Comparison of ENCODE assay signal across 9 mouse cellular contexts in the genomic region with DNA sequence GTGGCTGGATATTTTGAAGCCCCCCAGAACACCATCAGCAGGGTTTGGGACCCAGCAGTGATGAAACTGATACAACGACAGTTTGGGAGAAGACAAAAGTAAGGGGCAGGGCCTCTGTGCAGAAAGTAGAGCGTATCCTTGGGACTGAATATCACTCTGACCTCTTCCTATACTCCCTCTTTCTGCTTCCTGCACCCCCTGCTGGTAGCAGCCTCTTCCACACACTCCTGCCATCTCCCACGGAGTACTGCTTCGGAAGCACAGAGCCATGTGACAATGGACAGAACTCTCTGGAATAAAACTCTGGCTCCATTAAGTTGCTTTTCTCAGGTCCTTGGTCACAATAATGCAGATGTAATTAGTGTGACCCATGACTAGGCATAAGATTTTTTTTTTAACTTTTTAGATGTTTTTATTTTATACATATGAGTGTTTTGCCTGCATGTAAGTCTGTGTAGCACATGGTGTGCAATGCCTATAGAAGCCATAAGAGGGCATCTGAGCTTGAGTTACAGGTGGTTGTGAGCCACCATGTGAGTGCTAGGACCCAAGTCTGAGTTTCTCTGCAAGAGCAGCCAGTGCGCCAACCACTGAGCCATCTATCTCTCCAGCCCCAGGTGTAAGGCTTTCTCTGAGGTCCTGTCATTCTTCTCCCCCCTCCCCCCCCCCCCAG.
A peak's percentile ranks its signal among the peaks of the same experiment; 100 is the strongest.
DNase-seq lines count a peak whose midpoint lies in the region; ATAC-seq and TF ChIP-seq lines count a peak whose summit lies in the region.
"Had no signal": no experiment of that assay in that cellular context is flagged by ENCODE, and none has a peak within 500 bp of the region (broad histone marks: within the 10 kb centered on the region; RNA-seq: fewer than 3 reads in every experiment).

No protein-coding gene starts in this region.

- no peaks in the 10 kb centered on the region for H3K27me3 ChIP-seq in heart, embryonic 11.5 days (ENCODE audit: control insufficient read depth, insufficient read depth, low read length)
- H3K27me3 ChIP-seq in stomach, postnatal 0 days (ENCODE audit: control insufficient read depth, insufficient read depth, low read length) = no peaks in the 10 kb centered on the region

- peak; percentile 22 to 58 for DNase-seq in heart, postnatal 10 days
- DNase-seq in thymus, postnatal 14 days = peak; percentile 23
- no peak for DNase-seq in thymus, postnatal 10 days (ENCODE audit: low spot score in 2 of 2)
- peak; percentile 40 for DNase-seq in stomach, postnatal 0 days (ENCODE audit: low spot score)
- DNase-seq in right cerebral cortex, postnatal 14 days = no peak
- DNase-seq in layer of hippocampus, adult 11-12 months (ENCODE audit: low spot score) = no peak

- no peak for TF ChIP-seq EP300 in stomach, postnatal 0 days (optimal IDR thresholded peaks at IDR 0.05)

- H3K36me3 ChIP-seq in heart, embryonic 11.5 days (ENCODE audit: control insufficient read depth, insufficient read depth, low read length) = no peaks in the 10 kb centered on the region
- no peaks in the 10 kb centered on the region for H3K36me3 ChIP-seq in stomach, postnatal 0 days (ENCODE audit: control insufficient read depth, insufficient read depth, low read length)

- 0 out of 2 replicates have a peak, but pooled peaks have one; percentile 8 for TF ChIP-seq CTCF in cortical plate, adult 2 months (IDR thresholded peaks at IDR 0.05; ENCODE audit: extremely low read depth, insufficient read depth, low read length)
- peak; percentile 65 for TF ChIP-seq CTCF in stomach, postnatal 0 days (IDR thresholded peaks at IDR 0.05; ENCODE audit: low read depth)

- H3K9ac ChIP-seq in heart, embryonic 11.5 days (ENCODE audit: low read depth, low read length) = no peak overlapping the region
- no peak overlapping the region for H3K9ac ChIP-seq in stomach, postnatal 0 days (ENCODE audit: low read length)

- H3K27ac ChIP-seq in heart, embryonic 11.5 days (ENCODE audit: low read depth, low read length) = no peak overlapping the region
- no peak overlapping the region for H3K27ac ChIP-seq in cortical plate, adult 2 months (ENCODE audit: insufficient read depth, low read length)
- H3K27ac ChIP-seq in stomach, postnatal 0 days (replicated peaks) = no peak overlapping the region

- H3K4me3 ChIP-seq in heart, embryonic 11.5 days (ENCODE audit: low read depth, low read length) = no peak overlapping the region
- H3K4me3 ChIP-seq in cortical plate, adult 2 months (ENCODE audit: insufficient read depth, low read length) = no peak overlapping the region
- no peak overlapping the region for H3K4me3 ChIP-seq in stomach, postnatal 0 days (ENCODE audit: low read depth, low read length)
- H3K4me3 ChIP-seq: megakaryocyte, embryonic 14.5 days had no signal

- no peaks in the 10 kb centered on the region for H3K9me3 ChIP-seq in heart, embryonic 11.5 days (replicated peaks; ENCODE audit: control insufficient read depth, low read length)
- H3K9me3 ChIP-seq in stomach, postnatal 0 days (ENCODE audit: control insufficient read depth, low read length) = no peaks in the 10 kb centered on the region
- H3K9me3 ChIP-seq: megakaryocyte, embryonic 14.5 days had no signal

- no peak for ATAC-seq in heart, embryonic 11.5 days (replicated peaks; ENCODE audit: insufficient number of reproducible peaks, low FRiP score, low TSS enrichment)
- no peak for ATAC-seq in stomach, postnatal 0 days (ENCODE audit: low FRiP score, low TSS enrichment)

- no peak for TF ChIP-seq POLR2A in cortical plate, adult 2 months (IDR thresholded peaks at IDR 0.05; ENCODE audit: extremely low read depth, insufficient read depth, low read length)

- intact Hi-C loops in heart, postnatal 10 days (cut with DNase I) = loop anchor here (5.0 kb wide), 2 partner anchors 108 to 178 kb away; no protein-coding TSS in a partner anchor

- no peaks in the 10 kb centered on the region; the same call in 1 of the 2 replicates for H3K4me1 ChIP-seq in heart, embryonic 11.5 days (ENCODE audit: control insufficient read depth, insufficient read depth, low read length)
- no peaks in the 10 kb centered on the region for H3K4me1 ChIP-seq in cortical plate, adult 2 months (ENCODE audit: control insufficient read depth, insufficient read depth, low read length)
- no peaks in the 10 kb centered on the region for H3K4me1 ChIP-seq in stomach, postnatal 0 days (replicated peaks; ENCODE audit: control insufficient read depth, insufficient read depth)
- H3K4me1 ChIP-seq: megakaryocyte, embryonic 14.5 days had no signal

- WGBS in heart, embryonic 11.5 days (ENCODE audit: insufficient replicate concordance) = 87% methylated on average over 5 of the region's 5 CpGs
- 86% methylated on average over 5 of the region's 5 CpGs for WGBS in stomach, postnatal 0 days

- H3K4me2 ChIP-seq in heart, embryonic 11.5 days = no peak overlapping the region
- H3K4me2 ChIP-seq in stomach, postnatal 0 days (replicated peaks; ENCODE audit: low read depth) = no peak overlapping the region

Comparison
In these comparisons a context has a peak if more than half of its experiments do, and no peak if none do; other contexts are left out.
1. DNase-seq: peak in heart, postnatal 10 days (2 of 2), thymus, postnatal 14 days (single experiment) and stomach, postnatal 0 days (single experiment); none in thymus, postnatal 10 days (0 of 2), right cerebral cortex, postnatal 14 days (single experiment) and layer of hippocampus, adult 11-12 months (single experiment).